Mouse (Mus musculus) bone marrow macrophage, adult 2 months (primary cell): ENCODE measurements around the gene Maml2. TPM values are rescaled to one million over a fixed set of nuclear protein-coding genes. Genes with fewer than 3 reads are reported as not detected.

Experiments used
- H3K27ac ChIP-seq: 2 replicates; pipeline ENCODE4 v1.5.1; 2012; ENCODE audit warnings: low read depth, low read length; ENCODE audit not compliant: insufficient read depth
- H3K4me1 ChIP-seq: 2 replicates; pipeline ENCODE4 v1.6.1; 2012; ENCODE audit warnings: low read length; ENCODE audit not compliant: control insufficient read depth, insufficient read depth
- H3K4me3 ChIP-seq: 2 replicates; pipeline ENCODE4 v1.5.1; 2012; ENCODE audit warnings: mild to moderate bottlenecking, low read length, moderate library complexity; ENCODE audit not compliant: insufficient read depth
- CTCF ChIP-seq: IDR thresholded peaks from 2 replicates; pipeline ENCODE4 v1.5.1; 2012; ENCODE audit warnings: low read depth, mild to moderate bottlenecking, low read length, moderate library complexity
- POLR2A ChIP-seq: IDR thresholded peaks from 2 replicates; pipeline ENCODE4 v1.6.1; 2012; ENCODE audit warnings: mild to moderate bottlenecking, low read depth, low read length, borderline replicate concordance
- polyA plus RNA-seq: library from polyadenylated mRNA; stranded (reverse); fragments of >200 nt; gene quantifications from 2 replicates; pipeline ENCODE4 v1.2.4, GENCODE M21; 2012; ENCODE audit not compliant: missing spikeins, insufficient read depth, insufficient read length

Gene Maml2
- polyA plus RNA-seq, 1 experiment = 9.3 TPM

GRCm38 (mm10) chr9:13518441-13518971 lies 220.7 kb downstream of the Maml2 start:
- no peak overlapping the region for H3K4me3 ChIP-seq
- TF ChIP-seq POLR2A (no peak), CTCF (no peak)
- no peak overlapping the region; the same call in 1 of the 2 replicates for H3K27ac ChIP-seq

GRCm38 (mm10) chr9:13522061-13522820 lies 224.5 kb downstream of the Maml2 start:
- no peak for TF ChIP-seq CTCF
- H3K4me1 ChIP-seq = peaks cover 31% of the 10 kb centered on the region
- H3K4me3 ChIP-seq = no peak overlapping the region

More at GRCm38 (mm10) chr9:13518441-13518971, 220.7 kb downstream of the Maml2 start:
- peaks cover 17% of the 10 kb centered on the region for H3K4me1 ChIP-seq

GRCm38 (mm10) chr9:13523046-13523445 lies 225.3 kb downstream of the Maml2 start:
- Histone ChIP-seq H3K4me3 (no peak overlapping the region), H3K27ac (no peak overlapping the region), H3K4me1 (peaks cover 25% of the 10 kb centered on the region)
- TF ChIP-seq CTCF (no peak), POLR2A (no peak)

More at GRCm38 (mm10) chr9:13522061-13522820, 224.5 kb downstream of the Maml2 start:
- H3K27ac ChIP-seq = no peak overlapping the region

GRCm38 (mm10) chr9:13525075-13525474 lies 227.3 kb downstream of the Maml2 start:
- peaks cover 20% of the 10 kb centered on the region for H3K4me1 ChIP-seq
- no peak overlapping the region for H3K4me3 ChIP-seq
- H3K27ac ChIP-seq = no peak overlapping the region
- no peak for TF ChIP-seq POLR2A
- no peak for TF ChIP-seq CTCF

GRCm38 (mm10) chr9:13525561-13526255 lies 228.0 kb downstream of the Maml2 start:
- TF ChIP-seq CTCF (no peak), POLR2A (no peak)
- no peak overlapping the region for H3K27ac ChIP-seq
- H3K4me1 ChIP-seq = peaks cover 20% of the 10 kb centered on the region
- H3K4me3 ChIP-seq = no peak overlapping the region

GRCm38 (mm10) chr9:13530575-13530974 lies 232.8 kb downstream of the Maml2 start:
- Histone ChIP-seq H3K4me1 (peaks cover 11% of the 10 kb centered on the region), H3K27ac (no peak overlapping the region), H3K4me3 (no peak overlapping the region)
- TF ChIP-seq CTCF (no peak), POLR2A (no peak)

GRCm38 (mm10) chr9:13533076-13533707 lies 235.4 kb downstream of the Maml2 start:
- H3K4me3 ChIP-seq = no peak overlapping the region

GRCm38 (mm10) chr9:13535803-13536202 lies 238.0 kb downstream of the Maml2 start:
- Histone ChIP-seq H3K4me3 (no peak overlapping the region), H3K27ac (no peak overlapping the region), H3K4me1 (peaks cover 18% of the 10 kb centered on the region)
- no peak for TF ChIP-seq POLR2A
- no peak for TF ChIP-seq CTCF

More at GRCm38 (mm10) chr9:13533076-13533707, 235.4 kb downstream of the Maml2 start:
- H3K27ac ChIP-seq = no peak overlapping the region
- no peak for TF ChIP-seq POLR2A
- H3K4me1 ChIP-seq = peaks cover 12% of the 10 kb centered on the region

GRCm38 (mm10) chr9:13536419-13537261 lies 238.9 kb downstream of the Maml2 start:
- no peak for TF ChIP-seq CTCF
- no peak for TF ChIP-seq POLR2A
- Histone ChIP-seq H3K27ac (peak overlapping the region; percentile 9; the same call in 1 of the 2 replicates), H3K4me1 (peaks cover 21% of the 10 kb centered on the region), H3K4me3 (no peak overlapping the region)
